Mouse (Mus musculus): ENCODE data around the gene Ppfibp2.
A peak's percentile ranks its signal among the peaks of the same experiment; 100 is the strongest.

The Ppfibp2 gene

GRCm38 (mm10) chr7:107702461-107703380, 107.7 kb downstream of the Ppfibp2 start:
- DNase-seq (ENCODE audit: low read depth, low spot score) = no peak

GRCm38 (mm10) chr7:107705941-107706340, 110.9 kb downstream of the Ppfibp2 start:
- DNase-seq (ENCODE audit: low read depth, low spot score) = peak; percentile 5

GRCm38 (mm10) chr7:107707650-107708049, 112.6 kb downstream of the Ppfibp2 start:
- no peak for DNase-seq (ENCODE audit: low read depth, low spot score)

- DNase-seq (ENCODE audit: low read depth, low spot score) = peak; percentile 86
Measured at GRCm38 (mm10) chr7:107708491-107709112, 113.6 kb downstream of the Ppfibp2 start.

- DNase-seq (ENCODE audit: low read depth, low spot score) = no peak
Measured at GRCm38 (mm10) chr7:107712743-107713142, 117.7 kb downstream of the Ppfibp2 start.

GRCm38 (mm10) chr7:107714067-107714466, 119.1 kb downstream of the Ppfibp2 start:
- no peak for DNase-seq (ENCODE audit: low read depth, low spot score)

- DNase-seq (ENCODE audit: low read depth, low spot score) = no peak
Measured at GRCm38 (mm10) chr7:107720771-107721170, 125.8 kb downstream of the Ppfibp2 start.

GRCm38 (mm10) chr7:107722536-107722935, 127.5 kb downstream of the Ppfibp2 start:
- DNase-seq (ENCODE audit: low read depth, low spot score) = no peak

GRCm38 (mm10) chr7:107727538-107727937, 132.5 kb downstream of the Ppfibp2 start:
- no peak for DNase-seq (ENCODE audit: low read depth, low spot score)

GRCm38 (mm10) chr7:107730587-107730986, 135.6 kb downstream of the Ppfibp2 start:
- DNase-seq (ENCODE audit: low read depth, low spot score) = no peak

GRCm38 (mm10) chr7:107733162-107733561, 138.2 kb downstream of the Ppfibp2 start:
- DNase-seq (ENCODE audit: low read depth, low spot score) = peak; percentile 22

- DNase-seq (ENCODE audit: low read depth, low spot score) = no peak
Measured at GRCm38 (mm10) chr7:107738726-107739125, 143.7 kb downstream of the Ppfibp2 start.

- DNase-seq (ENCODE audit: low read depth, low spot score) = no peak
Measured at GRCm38 (mm10) chr7:107742963-107743465, 148.0 kb downstream of the Ppfibp2 start.

- DNase-seq (ENCODE audit: low read depth, low spot score) = no peak
Measured at GRCm38 (mm10) chr7:107744454-107744853, 149.4 kb downstream of the Ppfibp2 start.

- DNase-seq (ENCODE audit: low read depth, low spot score) = no peak
Measured at GRCm38 (mm10) chr7:107745111-107745510, 150.1 kb downstream of the Ppfibp2 start.

- DNase-seq (ENCODE audit: low read depth, low spot score) = no peak
Measured at GRCm38 (mm10) chr7:107746036-107746435, 151.0 kb downstream of the Ppfibp2 start.

- DNase-seq (ENCODE audit: low read depth, low spot score) = no peak
Measured at GRCm38 (mm10) chr7:107747476-107747875, 152.5 kb downstream of the Ppfibp2 start.

- DNase-seq (ENCODE audit: low read depth, low spot score) = peak; percentile 80
Measured at GRCm38 (mm10) chr7:107747954-107748353, 152.9 kb downstream of the Ppfibp2 start.

- peak; percentile 76 for DNase-seq (ENCODE audit: low read depth, low spot score)
Measured at GRCm38 (mm10) chr7:107749270-107749669, 154.3 kb downstream of the Ppfibp2 start.

- DNase-seq (ENCODE audit: low read depth, low spot score) = no peak
Measured at GRCm38 (mm10) chr7:107749721-107750120, 154.7 kb downstream of the Ppfibp2 start.

- peak; percentile 35 for DNase-seq (ENCODE audit: low read depth, low spot score)
Measured at GRCm38 (mm10) chr7:107752031-107752520, 157.1 kb downstream of the Ppfibp2 start.

- no peak for DNase-seq (ENCODE audit: low read depth, low spot score)
Measured at GRCm38 (mm10) chr7:107755905-107756304, 160.9 kb downstream of the Ppfibp2 start.
